Mouse (Mus musculus) heart, adult 11 months (tissue): ENCODE results near the gene Atp2b2.

Experiments
- DNase-seq: peaks from one replicate; pipeline ENCODE4 v3.0.0; 2022

Atp2b2 gene

DNA sequence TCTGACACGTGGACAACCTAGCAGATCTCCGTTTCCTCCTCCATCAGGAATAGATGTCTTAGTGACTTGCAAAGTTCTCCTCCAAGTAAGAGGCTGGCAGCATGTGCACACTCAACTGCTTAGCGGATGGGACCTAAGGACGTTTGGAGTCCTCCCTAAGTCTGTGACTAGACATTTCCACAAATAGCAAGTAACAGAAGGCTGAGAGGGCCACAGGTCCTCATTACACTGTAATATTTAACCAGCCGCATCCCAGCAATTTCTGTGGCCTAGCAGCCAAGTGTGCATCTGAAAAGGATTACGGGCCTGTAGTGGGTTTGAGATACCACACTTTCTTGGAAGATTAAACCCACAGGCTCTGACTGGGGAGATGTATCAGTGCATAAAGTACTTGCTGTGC, 30.4 kb downstream of the Atp2b2 start:
- DNase-seq = no peak

DNA sequence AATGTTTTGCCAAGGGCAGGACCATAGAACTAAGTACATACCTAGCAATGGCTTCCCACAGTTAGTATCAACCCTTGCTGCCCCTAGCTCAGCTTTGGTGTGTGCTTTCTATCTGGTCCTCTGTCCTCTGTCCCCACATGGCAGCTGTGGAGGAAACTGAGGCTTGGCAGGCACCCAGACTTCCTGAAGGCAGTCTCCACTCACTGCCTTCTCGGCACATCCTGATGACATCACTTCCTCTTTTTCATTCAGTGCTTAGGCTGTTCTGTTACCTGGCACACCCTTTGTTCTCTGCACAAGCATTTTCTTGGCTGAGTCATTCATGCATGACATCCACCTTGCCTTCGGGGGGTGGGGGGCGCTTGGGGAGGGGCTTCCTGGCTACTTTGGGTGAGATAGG, 38.6 kb downstream of the Atp2b2 start:
- DNase-seq = no peak

DNA sequence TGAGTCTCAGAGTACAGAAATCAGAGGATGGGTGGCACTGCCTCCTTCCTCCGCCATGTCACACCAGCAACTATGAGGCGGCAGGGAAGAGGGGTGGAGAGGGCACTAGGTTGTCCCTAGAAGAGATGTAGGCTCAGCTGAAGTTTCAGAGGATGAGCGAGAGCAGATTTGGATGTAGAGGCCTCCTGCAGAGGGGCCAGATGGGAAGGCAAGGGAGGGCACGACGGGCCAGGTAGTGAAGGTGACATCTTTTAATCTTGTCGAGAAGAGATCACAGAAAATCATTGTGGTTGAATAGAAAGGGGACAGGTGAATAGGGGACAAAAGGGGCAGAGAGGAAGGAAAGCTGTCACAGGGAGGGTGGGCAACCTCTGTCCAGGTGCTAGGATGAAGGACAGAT, 41.5 kb downstream of the Atp2b2 start:
- DNase-seq = no peak

DNA sequence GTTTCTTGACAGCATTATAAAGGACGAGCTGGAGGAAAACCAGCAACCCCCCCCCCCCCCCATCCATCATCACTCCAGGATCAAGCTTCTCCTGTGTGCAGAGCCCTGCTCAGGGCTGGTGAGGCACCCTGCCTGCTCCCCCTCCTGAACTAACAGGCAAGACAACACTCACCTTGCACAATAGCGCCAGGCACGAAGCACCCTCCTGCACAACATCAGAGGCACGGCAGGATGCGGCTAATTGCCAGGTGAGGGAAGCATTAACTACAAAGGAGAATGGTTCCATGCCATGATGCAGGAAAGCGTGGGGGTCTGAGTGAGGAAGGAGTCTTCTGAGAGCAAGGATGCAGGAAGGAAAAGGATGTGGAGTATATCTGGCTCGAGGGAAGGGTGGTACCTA, 42.1 kb downstream of the Atp2b2 start:
- DNase-seq = no peak

DNA sequence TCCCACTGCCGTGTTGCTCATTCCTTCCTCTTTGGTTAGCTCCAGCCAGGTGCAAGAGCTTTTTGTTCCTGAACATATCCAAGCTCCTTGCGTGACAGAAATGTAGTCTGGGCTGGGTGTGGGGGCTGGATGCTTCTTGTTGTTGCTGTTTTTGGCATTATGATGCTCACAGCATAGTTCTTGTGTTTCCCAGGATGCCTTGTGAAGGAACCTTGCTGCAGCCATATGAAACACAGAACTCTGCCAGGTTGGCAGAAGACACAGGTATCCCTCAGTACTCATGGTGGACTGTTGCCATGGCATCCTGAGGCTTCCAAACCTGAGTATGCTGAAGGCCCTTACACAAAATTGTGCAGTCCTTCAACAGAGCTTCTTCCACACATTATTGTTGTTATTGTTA, 44.0 kb downstream of the Atp2b2 start:
- no peak for DNase-seq

DNA sequence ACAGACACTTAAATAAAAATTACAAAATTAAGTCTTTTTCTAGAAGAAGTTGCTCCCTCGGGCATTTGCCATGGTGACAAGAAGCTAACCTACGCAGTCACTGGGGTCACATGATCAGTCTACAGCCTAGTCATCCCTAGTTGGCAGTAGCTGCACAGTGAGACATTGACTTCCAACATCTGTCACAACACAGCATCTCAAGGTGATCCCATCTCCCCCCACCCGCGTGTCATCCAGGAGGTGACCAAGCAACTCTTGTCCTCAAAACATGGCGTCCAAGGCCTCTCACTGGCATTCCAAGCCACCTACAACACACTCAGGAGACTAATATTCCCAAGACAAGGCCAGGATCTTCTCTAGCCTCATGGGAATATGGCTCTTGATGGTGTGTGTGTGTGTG, 48.2 kb downstream of the Atp2b2 start:
- DNase-seq = no peak

DNA sequence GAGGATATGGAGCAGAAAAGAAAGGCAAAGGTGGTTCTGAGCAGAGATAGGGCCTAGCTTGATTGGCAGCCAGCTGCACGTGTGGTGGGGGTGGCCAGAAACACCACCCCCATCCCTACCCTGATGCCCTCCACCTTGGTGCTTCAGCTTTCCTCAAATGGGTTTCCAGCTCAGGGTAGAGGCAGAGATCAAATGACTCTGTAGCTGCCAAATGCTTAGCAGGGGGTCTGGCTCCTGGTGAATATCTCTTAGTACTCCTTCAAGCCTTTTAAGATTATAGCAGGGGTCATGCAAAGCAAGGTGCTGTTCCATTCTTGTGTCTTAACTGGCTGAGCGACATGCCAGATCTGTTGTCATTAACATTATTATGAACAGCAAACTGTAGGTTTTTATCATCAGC, 50.3 kb downstream of the Atp2b2 start:
- DNase-seq = no peak

DNA sequence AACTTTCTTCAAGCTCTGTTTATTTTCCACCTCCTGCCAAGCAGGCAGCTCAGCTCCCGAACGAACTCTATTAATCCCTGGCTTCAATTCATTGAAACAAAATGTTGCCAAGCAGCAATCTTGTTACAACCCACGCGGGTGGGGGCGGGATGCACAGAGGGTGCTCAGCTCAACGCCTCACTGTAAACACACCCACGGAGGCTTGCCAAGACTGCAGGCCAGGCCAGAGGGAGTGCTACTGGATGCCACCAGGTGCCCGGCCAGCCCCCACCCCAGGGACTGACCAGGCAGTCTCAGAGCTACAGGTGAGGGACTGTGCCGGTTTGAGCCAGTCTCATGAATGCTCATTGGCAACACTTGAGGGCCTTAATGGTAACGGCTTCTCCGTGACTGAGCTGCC, 50.9 kb downstream of the Atp2b2 start:
- DNase-seq = peak; percentile 89

DNA sequence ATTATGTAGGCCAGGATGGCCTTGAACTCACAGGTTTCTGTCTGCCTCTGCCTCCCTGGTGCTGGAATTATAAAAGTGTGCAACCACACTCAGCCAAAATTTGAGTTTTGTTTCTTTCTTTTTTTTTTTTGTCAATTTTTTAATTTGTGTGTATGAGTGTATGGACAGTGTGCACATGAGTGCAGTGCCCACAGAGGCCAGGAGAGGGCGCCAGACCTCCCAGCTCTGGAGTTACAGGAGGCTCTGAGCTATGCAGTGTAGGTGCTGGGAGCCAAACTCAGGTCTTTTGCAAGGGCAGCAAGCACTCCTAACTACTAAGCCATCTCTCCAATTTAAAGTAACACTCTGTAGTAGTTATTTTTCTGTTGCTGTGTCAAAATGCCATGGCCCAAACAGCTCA, 52.4 kb downstream of the Atp2b2 start:
- DNase-seq = no peak

DNA sequence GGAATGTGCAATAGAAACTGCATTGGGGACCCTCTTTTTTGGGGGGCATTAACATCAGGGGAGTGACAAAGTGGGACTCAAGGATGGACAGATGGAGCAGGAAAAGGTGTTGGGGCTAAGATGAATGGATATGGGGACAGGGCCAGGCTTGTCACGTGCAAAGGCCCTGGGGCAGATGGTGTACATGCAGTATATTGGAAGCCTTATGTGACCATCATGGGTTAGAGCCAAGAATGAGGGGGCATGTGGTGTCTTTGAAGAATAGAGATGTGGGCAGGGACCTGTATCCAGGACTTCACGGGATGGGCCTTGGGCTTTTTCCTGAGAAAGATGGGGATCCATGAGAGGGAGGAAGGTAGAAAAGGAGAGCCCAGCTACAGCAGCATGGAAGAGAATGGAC, 53.9 kb downstream of the Atp2b2 start:
- no peak for DNase-seq

DNA sequence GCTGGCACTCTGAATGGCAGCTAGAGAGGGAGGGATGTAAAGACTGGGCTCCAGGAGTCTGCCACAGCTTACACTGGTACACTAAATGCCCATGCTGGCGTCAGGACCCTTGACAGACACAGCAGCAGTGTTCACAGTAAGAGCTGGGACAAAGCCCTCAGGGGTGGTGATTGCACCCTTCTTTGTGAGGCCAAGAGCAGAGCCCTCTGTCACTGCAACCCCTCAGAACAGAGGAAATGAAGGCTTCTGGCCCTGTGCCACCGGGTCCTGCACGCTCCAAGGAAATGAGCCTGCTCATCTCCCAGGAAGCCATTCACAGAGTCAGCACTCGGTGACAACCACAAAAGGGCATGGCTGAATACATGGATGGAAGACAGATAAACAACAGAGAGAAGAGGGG, 55.7 kb downstream of the Atp2b2 start:
- DNase-seq = no peak

DNA sequence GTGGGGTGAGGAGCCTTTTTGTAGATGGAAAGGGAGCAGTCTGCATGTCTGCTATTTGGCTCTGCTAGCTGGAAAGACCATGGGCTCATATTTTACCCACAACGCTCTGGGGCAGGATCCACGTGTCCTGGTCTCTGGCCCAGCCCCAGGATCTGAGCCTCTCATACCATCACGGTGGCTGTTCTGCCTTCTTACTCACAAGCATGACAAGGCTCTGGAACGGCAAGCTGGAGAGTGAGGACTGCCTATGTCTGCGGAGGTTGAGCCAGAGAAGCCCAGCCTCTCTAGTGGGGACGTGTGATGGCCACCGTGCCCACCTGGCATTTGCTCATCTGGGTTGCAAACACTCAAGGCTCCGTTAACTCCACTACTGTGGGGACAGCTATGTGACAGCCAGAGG, 63.7 kb downstream of the Atp2b2 start:
- no peak for DNase-seq

DNA sequence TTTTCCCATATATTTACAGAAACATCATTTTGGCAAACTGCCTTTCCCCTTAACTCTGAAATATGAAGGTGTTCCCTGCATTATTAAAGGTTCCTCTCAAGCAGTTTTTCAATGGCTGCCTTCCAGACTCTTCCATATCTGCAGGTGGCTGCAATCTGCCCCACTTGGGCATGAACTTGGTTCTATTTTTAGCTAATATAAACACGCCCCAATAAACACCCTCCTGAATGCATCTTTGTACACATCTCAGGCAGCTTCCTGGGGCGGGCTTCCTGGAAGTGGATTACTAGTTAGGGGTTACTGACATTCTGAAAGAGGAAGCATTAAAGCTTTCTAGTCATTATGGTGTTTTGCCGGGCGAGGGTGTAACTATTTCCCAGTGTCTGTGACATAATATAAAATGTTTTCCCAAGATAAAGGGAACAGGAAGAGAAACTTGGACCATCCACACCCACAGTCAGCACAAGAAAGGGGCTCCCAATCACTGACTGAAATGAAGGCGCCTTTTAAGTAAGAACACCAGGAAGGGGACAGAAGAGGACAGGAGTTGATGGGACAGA, 64.2 kb downstream of the Atp2b2 start:
- peak; percentile 91 for DNase-seq

DNA sequence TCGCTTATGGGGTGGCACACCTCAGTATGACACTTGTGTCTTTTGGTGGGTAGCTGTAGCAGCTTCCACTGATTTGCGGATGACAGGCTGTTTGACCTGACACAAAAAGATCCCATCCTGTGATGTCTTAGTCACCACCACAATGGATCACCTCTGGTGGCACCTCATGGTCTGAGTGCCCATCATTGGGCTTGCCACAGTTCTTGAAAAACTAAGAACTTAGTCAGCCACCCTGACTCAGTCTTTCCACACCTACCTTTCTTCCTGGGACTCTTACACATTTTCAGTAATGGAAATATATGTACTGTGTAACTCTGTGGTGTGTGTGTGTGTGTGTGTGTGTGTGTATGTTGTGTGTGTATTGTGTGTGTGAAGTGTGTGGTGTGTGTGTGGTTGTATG, 71.5 kb downstream of the Atp2b2 start:
- no peak for DNase-seq

DNA sequence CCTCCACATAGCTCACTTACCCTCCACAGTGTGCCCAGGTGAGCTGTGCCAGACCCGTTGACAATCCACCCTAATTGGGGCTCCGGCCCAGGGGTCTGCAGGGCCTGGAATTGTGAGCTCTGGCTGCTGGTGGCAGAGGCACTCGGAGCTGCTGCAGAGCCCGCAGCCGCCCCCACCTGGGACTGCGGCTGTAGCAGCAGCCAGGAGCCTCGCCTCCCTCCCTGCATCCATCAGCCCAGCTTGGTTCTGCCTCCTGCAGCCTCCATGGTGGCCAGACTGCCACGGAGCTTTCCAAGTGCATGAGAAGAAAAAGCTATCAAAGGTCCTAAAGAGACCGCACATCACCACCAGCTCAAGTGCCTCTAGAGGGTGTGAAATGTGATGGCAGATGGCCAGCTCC, 71.9 kb downstream of the Atp2b2 start:
- no peak for DNase-seq

DNA sequence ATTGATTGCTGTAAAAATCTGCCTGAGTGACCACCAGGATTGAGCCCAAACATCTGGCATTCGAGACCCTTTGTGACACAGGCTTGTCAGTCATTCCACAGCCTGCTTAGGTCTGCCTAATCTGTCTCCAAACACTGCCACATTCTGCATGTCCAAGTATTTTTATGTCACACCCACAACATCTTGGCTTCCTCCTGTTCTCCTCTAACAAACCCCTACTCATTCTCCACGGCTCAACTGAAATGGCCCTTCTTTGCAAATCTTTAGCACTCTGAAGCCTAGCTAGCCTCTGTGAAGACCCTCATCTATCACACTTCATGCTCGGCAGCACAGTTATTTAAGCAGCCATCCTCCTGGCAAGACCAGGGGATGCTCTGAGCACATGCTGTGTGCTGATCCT, 72.7 kb downstream of the Atp2b2 start:
- DNase-seq = no peak

DNA sequence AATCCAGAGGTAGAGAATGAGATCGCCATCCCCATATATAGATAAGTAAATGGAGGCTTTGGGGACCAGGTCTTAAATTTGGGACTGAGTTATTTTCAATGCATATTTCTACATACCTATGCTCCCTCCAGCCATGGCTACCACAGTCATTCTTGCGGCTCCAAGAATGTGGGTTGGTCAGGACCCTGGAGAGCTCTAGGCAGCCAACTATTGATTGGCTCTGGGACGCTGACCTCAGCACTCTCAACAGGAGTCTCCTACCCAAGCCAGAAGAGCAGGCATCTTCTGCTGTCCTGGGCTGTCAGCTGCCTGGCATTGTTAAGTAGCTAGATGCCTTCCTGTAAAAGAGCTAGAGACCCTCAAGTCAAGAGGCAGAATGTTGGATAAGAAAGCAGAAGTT, 79.6 kb downstream of the Atp2b2 start:
- DNase-seq = no peak

DNA sequence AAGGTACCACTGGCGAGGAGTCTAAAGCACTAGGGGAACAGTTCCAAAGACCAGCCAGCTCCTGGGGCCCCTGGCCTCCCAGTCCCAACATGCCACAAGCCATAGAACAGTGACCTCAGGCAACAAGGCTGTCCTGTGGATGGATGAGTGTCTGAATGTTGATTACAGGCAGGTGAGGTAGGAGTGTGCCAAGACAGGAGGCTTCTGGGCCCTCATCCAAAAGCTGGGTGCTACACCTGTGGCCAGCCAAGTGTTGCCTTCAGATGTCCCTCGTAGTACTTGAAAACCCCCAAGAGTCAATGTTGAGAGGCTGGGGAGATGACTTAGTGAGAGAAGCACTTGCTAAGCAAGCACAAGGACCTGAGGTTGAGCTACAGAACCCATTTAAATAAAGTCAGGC, 80.8 kb downstream of the Atp2b2 start:
- DNase-seq = no peak

DNA sequence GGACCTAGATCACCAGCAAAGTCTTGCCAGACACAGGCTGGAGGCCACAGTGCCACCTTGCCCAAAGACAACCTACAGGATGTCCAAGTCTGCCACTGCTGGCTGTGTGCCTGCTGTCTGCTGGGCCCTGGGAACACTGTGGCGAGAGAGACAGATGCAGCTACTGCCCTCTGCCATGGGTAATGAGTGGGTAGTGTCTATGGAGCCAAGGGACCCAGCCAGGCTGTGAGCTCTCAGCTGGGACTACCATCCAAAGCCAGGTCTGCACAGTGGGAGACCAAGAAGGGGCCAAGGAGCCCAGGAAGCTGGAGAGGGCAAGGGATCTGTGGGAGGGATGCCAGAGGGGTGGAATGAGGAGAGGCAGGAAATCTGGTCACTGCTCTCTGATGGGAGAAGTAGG, 83.1 kb downstream of the Atp2b2 start:
- DNase-seq = no peak

DNA sequence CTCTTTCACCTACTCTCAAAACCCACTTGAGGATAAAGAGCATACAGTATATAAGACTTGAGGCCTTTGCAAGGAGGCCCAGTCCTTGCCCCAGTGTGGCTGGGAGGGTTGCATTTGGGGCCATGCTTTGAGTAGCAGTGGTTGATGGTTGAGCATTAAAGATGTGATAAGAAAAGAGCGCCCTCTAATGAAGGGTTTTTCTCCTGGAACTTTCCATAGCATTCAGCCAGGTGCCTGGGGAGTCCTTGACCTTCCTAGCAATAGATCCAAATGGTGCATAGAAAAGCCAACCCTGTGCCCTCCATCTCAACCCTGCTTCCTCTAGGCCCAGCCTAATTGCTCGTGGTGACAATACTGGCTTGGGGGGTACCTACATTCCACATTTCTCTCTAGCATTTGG, 83.7 kb downstream of the Atp2b2 start:
- no peak for DNase-seq

DNA sequence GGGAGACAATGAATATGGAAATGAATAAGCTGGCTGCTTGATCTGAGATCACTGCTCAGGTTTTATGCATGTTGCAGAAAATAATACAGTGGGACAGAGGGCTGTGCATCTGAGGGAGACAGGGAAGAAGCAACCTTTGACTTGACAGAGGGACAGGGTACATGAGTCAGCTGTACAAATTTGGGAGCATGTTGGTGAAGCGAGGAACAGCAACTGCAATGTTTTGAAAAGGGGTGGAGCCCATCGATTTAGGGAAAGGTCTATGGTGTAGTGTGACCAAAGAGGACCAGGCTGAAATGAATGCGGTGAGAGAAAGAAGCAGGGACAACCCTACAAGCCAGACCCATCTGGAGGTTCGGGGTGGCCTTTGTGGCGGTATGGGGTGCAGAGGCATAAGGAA, 84.4 kb downstream of the Atp2b2 start:
- DNase-seq = no peak

DNA sequence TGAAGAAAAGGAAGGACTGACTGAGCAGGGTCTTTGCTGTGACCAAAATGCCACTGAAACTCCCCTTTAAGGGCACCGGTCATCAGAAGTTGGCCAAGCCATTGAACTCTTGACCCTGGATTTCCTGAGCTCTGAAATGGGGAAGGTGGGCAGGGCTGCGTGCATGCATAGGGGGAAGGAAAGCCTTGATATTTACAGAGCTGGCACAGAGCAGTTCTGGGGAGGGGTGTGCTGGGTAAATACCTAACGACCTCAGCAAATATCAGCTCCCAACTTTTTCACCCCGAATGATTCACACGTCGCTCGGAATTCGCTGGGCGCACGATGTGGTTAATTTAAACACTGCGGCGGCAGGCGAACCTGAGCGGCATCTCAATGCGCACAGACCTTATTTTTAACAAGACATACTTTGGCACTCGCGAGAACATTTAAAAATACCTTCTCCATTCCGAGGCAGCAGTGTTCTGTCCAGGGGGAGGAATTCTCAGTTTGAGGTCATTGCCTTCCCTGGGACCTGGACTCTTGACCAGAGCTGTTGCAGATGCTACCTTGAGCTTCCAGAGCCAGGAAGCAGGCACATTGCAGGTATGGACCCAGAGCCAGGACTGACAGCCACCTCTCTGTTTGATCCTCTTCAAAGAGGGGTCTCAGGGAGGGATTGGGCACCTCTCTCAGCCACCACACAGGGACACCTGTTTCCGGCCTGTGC, 85.0 kb downstream of the Atp2b2 start:
- no peak for DNase-seq

DNA sequence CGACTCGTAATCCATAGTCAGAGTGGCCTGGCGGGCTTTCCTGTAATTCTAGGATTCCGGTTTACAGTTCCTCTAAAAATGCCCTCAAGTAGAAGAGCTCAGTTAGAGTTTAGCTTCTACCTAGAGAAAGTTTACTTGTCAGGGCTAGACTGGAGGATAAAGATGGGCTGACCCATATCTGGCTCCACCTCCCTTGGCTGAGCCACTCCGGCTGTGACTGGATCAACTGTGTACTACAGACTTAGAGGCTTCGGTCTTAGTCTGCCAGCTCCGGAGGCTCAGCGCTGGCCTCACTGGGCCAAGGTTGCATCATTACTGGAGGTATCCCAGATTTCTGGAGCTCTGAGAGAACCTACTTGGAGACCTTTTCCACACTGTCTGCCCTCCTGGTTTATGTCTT, 94.9 kb downstream of the Atp2b2 start:
- no peak for DNase-seq

DNA sequence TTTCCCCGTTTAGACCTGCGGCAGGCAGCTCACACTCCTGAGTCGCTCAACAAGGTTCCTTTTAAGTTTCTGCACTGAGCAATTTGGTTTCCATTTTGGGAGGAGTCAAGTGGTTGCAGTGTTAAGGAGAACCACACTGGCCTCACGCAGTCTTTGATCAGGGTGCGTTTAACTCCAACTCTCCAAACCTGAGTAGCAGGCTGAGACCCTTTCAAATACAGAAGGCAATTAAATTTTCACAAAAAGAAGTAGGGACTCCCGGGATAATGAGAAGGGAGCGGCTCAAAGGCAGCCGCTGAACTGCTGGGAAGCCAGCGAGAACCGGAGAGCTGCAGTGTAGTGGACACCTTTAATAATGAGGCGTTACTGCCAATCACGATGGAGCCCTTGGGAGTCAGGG, 100.1 kb downstream of the Atp2b2 start:
- DNase-seq = no peak

DNA sequence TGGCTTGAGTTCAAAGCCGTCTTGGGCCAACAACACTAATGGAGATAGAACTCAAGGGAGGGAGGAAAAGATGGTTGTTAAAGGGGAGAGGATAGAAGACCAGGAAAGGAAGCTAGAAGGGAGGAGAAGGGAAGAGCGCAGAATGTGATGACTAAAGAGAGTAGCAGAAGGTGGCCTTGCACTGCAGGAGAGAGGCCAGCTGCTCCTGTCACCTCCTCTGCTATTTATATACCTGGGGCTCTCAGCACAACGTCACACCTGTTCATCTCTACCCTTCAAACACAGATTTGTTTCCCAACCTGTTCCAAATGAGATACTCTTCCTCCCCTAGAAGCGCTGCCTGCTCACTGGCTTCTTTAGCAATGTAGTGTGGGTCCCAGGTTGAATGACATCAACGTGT, 101.1 kb downstream of the Atp2b2 start:
- DNase-seq = no peak
